Mouse (Mus musculus): ENCODE data around the gene Tcf23.

GRCm38 (mm10) chr5:30994910-30995635 lies 26.6 kb downstream of the Tcf23 start:
- TF ChIP-seq GATA1 (IDR thresholded peaks at IDR 0.05; ENCODE audit: borderline replicate concordance, low read length) = no peak
- TF ChIP-seq FLI1 (IDR thresholded peaks at IDR 0.05; ENCODE audit: low read length) = no peak
